In the genomic region with DNA sequence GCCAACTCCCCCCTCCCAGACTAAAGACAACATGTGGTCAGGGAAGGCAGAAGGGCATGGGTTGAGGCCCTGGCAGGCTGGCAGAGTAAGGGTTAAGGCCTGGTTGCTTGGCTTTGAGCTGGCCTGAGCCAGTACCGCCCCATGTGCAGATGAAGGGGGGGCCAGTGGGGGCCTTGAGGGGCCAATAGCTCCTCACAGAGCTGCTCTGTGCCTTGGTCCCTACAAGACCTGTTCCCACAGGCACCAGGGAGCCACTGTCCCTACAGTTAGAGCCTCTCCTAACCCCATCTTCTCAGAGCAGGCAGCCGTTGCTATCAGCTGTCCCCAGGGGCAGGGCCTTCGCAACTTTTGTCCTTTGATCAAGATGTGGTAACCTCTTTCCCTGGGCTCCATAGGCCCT, we compare ENCODE assay signal across 11 mouse cellular contexts. TPM values are rescaled to one million over a fixed set of nuclear protein-coding genes. Genes with fewer than 3 reads are reported as not detected.
DNase-seq lines count a peak whose midpoint lies in the region; ATAC-seq lines count a peak whose summit lies in the region.
"Had no signal": no experiment of that assay in that cellular context is flagged by ENCODE, and none has a peak within 500 bp of the region (broad histone marks: within the 10 kb centered on the region; RNA-seq: fewer than 3 reads in every experiment).

No protein-coding gene starts in this region.

- H3K9me3 ChIP-seq in kidney, embryonic 16.5 days (ENCODE audit: low read length): no peaks in the 10 kb centered on the region
- H3K9me3 ChIP-seq in hindbrain, embryonic 11.5 days (ENCODE audit: control insufficient read depth, low read length): no peaks in the 10 kb centered on the region
- no peaks in the 10 kb centered on the region for H3K9me3 ChIP-seq in midbrain, embryonic 13.5 days
- H3K9me3 ChIP-seq: G1E had no signal

- no peak overlapping the region for H3K4me3 ChIP-seq in kidney, embryonic 16.5 days (ENCODE audit: low read length)
- H3K4me3 ChIP-seq in hindbrain, embryonic 11.5 days (ENCODE audit: low read depth, low read length): no peak overlapping the region
- no peak overlapping the region for H3K4me3 ChIP-seq in midbrain, embryonic 13.5 days (replicated peaks)

- peak; percentile 54; the same call in 1 of the 2 replicates for ATAC-seq in kidney, embryonic 16.5 days (ENCODE audit: low FRiP score, low TSS enrichment)
- ATAC-seq in common myeloid progenitor, adult 5-6 weeks (replicated peaks; ENCODE audit: low read depth, poor library complexity, severe bottlenecking): peak; percentile 19; the same call in 1 of the 2 replicates
- ATAC-seq in hindbrain, embryonic 11.5 days (ENCODE audit: low FRiP score): peak; percentile 40
- peak; percentile 59 for ATAC-seq in midbrain, embryonic 13.5 days
- ATAC-seq in frontal cortex, adult (ENCODE audit: low TSS enrichment): no peak

- no peak overlapping the region for H3K4me2 ChIP-seq in kidney, embryonic 16.5 days (replicated peaks; ENCODE audit: low read depth, low read length)
- H3K4me2 ChIP-seq in hindbrain, embryonic 11.5 days (replicated peaks; ENCODE audit: low read depth, low read length): no peak overlapping the region
- H3K4me2 ChIP-seq in midbrain, embryonic 13.5 days (replicated peaks): no peak overlapping the region
- H3K4me2 ChIP-seq: lung, embryonic 14.5 days had no signal

- no peaks in the 10 kb centered on the region for H3K27me3 ChIP-seq in kidney, embryonic 16.5 days (ENCODE audit: insufficient read depth, low read length)
- H3K27me3 ChIP-seq in hindbrain, embryonic 11.5 days (ENCODE audit: control insufficient read depth, insufficient read depth, low read length): no peaks in the 10 kb centered on the region
- no peaks in the 10 kb centered on the region for H3K27me3 ChIP-seq in midbrain, embryonic 13.5 days

- H3K9ac ChIP-seq in kidney, embryonic 16.5 days (replicated peaks; ENCODE audit: low read length): no peak overlapping the region
- no peak overlapping the region for H3K9ac ChIP-seq in hindbrain, embryonic 11.5 days (ENCODE audit: low read depth, low read length)
- H3K9ac ChIP-seq in midbrain, embryonic 13.5 days (replicated peaks): no peak overlapping the region
- H3K9ac ChIP-seq: lung, embryonic 14.5 days had no signal

- 21% methylated on average over 3 of the region's 3 CpGs for WGBS in kidney, embryonic 16.5 days
- 10% methylated on average over 3 of the region's 3 CpGs for WGBS in hindbrain, embryonic 11.5 days
- WGBS in midbrain, embryonic 13.5 days: 7% methylated on average over 3 of the region's 3 CpGs

- no peaks in the 10 kb centered on the region for H3K36me3 ChIP-seq in kidney, embryonic 16.5 days (ENCODE audit: insufficient read depth, low read length)
- no peaks in the 10 kb centered on the region for H3K36me3 ChIP-seq in hindbrain, embryonic 11.5 days (ENCODE audit: control insufficient read depth, insufficient read depth, low read length)
- peaks cover 5% of the 10 kb centered on the region; the same call in 1 of the 2 replicates for H3K36me3 ChIP-seq in midbrain, embryonic 13.5 days
- H3K36me3 ChIP-seq: G1E had no signal

- DNase-seq in kidney, postnatal 10 days: no peak
- DNase-seq in hindbrain, embryonic 11.5 days (ENCODE audit: low spot score): no peak
- DNase-seq in ovary, postnatal 14 days (ENCODE audit: low spot score): no peak
- no peak for DNase-seq in spleen, postnatal 14 days (ENCODE audit: low spot score in 2 of 2)
- DNase-seq: lung, embryonic 14.5 days had no signal

- H3K27ac ChIP-seq in kidney, embryonic 16.5 days (ENCODE audit: low read length): no peak overlapping the region
- 0 out of 2 replicates have a peak overlapping the region, but pooled peaks have one; percentile 27 for H3K27ac ChIP-seq in hindbrain, embryonic 11.5 days (ENCODE audit: low read depth, low read length)
- no peak overlapping the region for H3K27ac ChIP-seq in midbrain, embryonic 13.5 days

- H3K4me1 ChIP-seq in kidney, embryonic 16.5 days (ENCODE audit: insufficient read depth, low read length): no peaks in the 10 kb centered on the region
- peaks cover 19% of the 10 kb centered on the region for H3K4me1 ChIP-seq in hindbrain, embryonic 11.5 days (replicated peaks; ENCODE audit: control insufficient read depth, insufficient read depth, low read length)
- H3K4me1 ChIP-seq in midbrain, embryonic 13.5 days (replicated peaks): peaks cover 53% of the 10 kb centered on the region

RNA-seq across cellular contexts. Expression of gene Acsl6, which starts 11.1 kb away (rescaled TPM):
- 0.54 and 0.96 TPM in 2 replicates for polyA plus RNA-seq in kidney, embryonic 16.5 days (2015; fragmentation: Nextera tagmentation; extraction: Ambion mirVana)
- total RNA-seq in common myeloid progenitor, adult 5-6 weeks (2017): 10.1 and 13.4 TPM in 2 replicates
- polyA plus RNA-seq in hindbrain, embryonic 11.5 days (2014; fragmentation: Nextera tagmentation; extraction: Ambion mirVana): 15.6 and 16.8 TPM in 2 replicates
- 35.1 and 36.1 TPM in 2 replicates for polyA plus RNA-seq in midbrain, embryonic 13.5 days (2015; fragmentation: Nextera tagmentation; extraction: Ambion mirVana)
- polyA plus RNA-seq: G1E had no signal

RNA-seq across cellular contexts. Expression of gene Il3, which starts 47.7 kb away (rescaled TPM):
- polyA plus RNA-seq in kidney, embryonic 16.5 days (2015; fragmentation: Nextera tagmentation; extraction: Ambion mirVana): not detected in 2 replicates
- not detected in 2 replicates for total RNA-seq in common myeloid progenitor, adult 5-6 weeks (2017)
- polyA plus RNA-seq in hindbrain, embryonic 11.5 days (2014; fragmentation: Nextera tagmentation; extraction: Ambion mirVana): not detected in 2 replicates
- polyA plus RNA-seq in midbrain, embryonic 13.5 days (2015; fragmentation: Nextera tagmentation; extraction: Ambion mirVana): not detected in 2 replicates
- total RNA-seq: hematopoietic stem cell, adult 5-6 weeks had no signal
- polyA plus RNA-seq: G1E; lung, embryonic 14.5 days had no signal

RNA-seq across cellular contexts. Expression of gene Meikin, which starts 55.7 kb away (rescaled TPM):
- polyA plus RNA-seq in kidney, embryonic 16.5 days (2015; fragmentation: Nextera tagmentation; extraction: Ambion mirVana): not detected in 2 replicates
- total RNA-seq in common myeloid progenitor, adult 5-6 weeks (2017): not detected in 2 replicates
- polyA plus RNA-seq in hindbrain, embryonic 11.5 days (2014; fragmentation: Nextera tagmentation; extraction: Ambion mirVana): not detected in 2 replicates
- polyA plus RNA-seq in midbrain, embryonic 13.5 days (2015; fragmentation: Nextera tagmentation; extraction: Ambion mirVana): not detected in 2 replicates
- total RNA-seq: G1E; hematopoietic stem cell, adult 5-6 weeks had no signal
- polyA plus RNA-seq: G1E; lung, embryonic 14.5 days had no signal
